ENCODE assay signal across 32 mouse cellular contexts in genomic region chr5:23464743-23465142, GRCm38 (mm10).
"Had no signal": no experiment of that assay in that cellular context is flagged by ENCODE, and none has a peak within 500 bp of the region (broad histone marks: within the 10 kb centered on the region; RNA-seq: fewer than 3 reads in every experiment).

No protein-coding gene starts in this region.

- ATAC-seq: liver, embryonic 12.5 days; liver, postnatal 0 days; lung, postnatal 0 days; midbrain, embryonic 13.5 days; midbrain, embryonic 15.5 days; midbrain, embryonic 16.5 days had no signal

- H3K27ac ChIP-seq: limb, embryonic 10.5 days; limb, embryonic 12.5 days; limb, embryonic 13.5 days; limb, embryonic 15.5 days; liver, embryonic 12.5 days; liver, embryonic 13.5 days; liver, embryonic 14.5 days; liver, embryonic 15.5 days; lung, embryonic 15.5 days; macrophage; midbrain, embryonic 10.5 days; midbrain, embryonic 12.5 days; midbrain, embryonic 13.5 days; midbrain, embryonic 15.5 days; neural tube, embryonic 12.5 days had no signal

- H3K9ac ChIP-seq: limb, embryonic 12.5 days; limb, embryonic 13.5 days; limb, embryonic 15.5 days; liver, embryonic 12.5 days; liver, embryonic 13.5 days; liver, embryonic 14.5 days; liver, embryonic 15.5 days; liver, postnatal 0 days; lung, embryonic 14.5 days; lung, embryonic 15.5 days; midbrain, embryonic 12.5 days; midbrain, embryonic 13.5 days; midbrain, embryonic 15.5 days; neural tube, embryonic 12.5 days had no signal

- H3K4me2 ChIP-seq: limb, embryonic 12.5 days; limb, embryonic 13.5 days; limb, embryonic 15.5 days; liver, embryonic 11.5 days; liver, embryonic 12.5 days; liver, embryonic 13.5 days; liver, embryonic 15.5 days; lung, embryonic 14.5 days; lung, embryonic 15.5 days; midbrain, embryonic 11.5 days; midbrain, embryonic 12.5 days; midbrain, embryonic 13.5 days; midbrain, embryonic 15.5 days; neural tube, embryonic 12.5 days had no signal

- H3K4me1 ChIP-seq: limb, embryonic 10.5 days; limb, embryonic 12.5 days; limb, embryonic 15.5 days; lung, embryonic 15.5 days; midbrain, embryonic 10.5 days; midbrain, embryonic 12.5 days; midbrain, embryonic 13.5 days; midbrain, embryonic 15.5 days; neural tube, embryonic 12.5 days had no signal

- DNase-seq: left cerebral cortex, postnatal 4 days; liver; liver, embryonic 13.5 days; liver, postnatal 0 days; lung, adult 18-20 months; lung, adult 2 months; lung, embryonic 14.5 days; lung, postnatal 10 days; lung, postnatal 14 days; lung, postnatal 36 days; lung, postnatal 4 days; midbrain, embryonic 14.5 days had no signal

- H3K9me3 ChIP-seq: limb, embryonic 10.5 days; limb, embryonic 12.5 days; limb, embryonic 13.5 days; limb, embryonic 15.5 days; liver, embryonic 12.5 days; liver, embryonic 13.5 days; liver, embryonic 15.5 days; lung, embryonic 15.5 days; megakaryocyte, embryonic 14.5 days; midbrain, embryonic 10.5 days; midbrain, embryonic 12.5 days; midbrain, embryonic 13.5 days; midbrain, embryonic 15.5 days; neural tube, embryonic 12.5 days had no signal

- H3K4me3 ChIP-seq: limb, embryonic 10.5 days; limb, embryonic 12.5 days; limb, embryonic 13.5 days; limb, embryonic 15.5 days; liver, embryonic 12.5 days; liver, embryonic 13.5 days; liver, embryonic 15.5 days; lung, embryonic 15.5 days; megakaryocyte, embryonic 14.5 days; midbrain, embryonic 10.5 days; midbrain, embryonic 12.5 days; midbrain, embryonic 13.5 days; midbrain, embryonic 15.5 days; myocyte; neural tube, embryonic 12.5 days had no signal

- H3K27me3 ChIP-seq: limb, embryonic 12.5 days; limb, embryonic 13.5 days; limb, embryonic 15.5 days; liver, embryonic 12.5 days; liver, embryonic 13.5 days; liver, embryonic 15.5 days; lung, embryonic 15.5 days; megakaryocyte, embryonic 14.5 days; midbrain, embryonic 12.5 days; midbrain, embryonic 13.5 days; midbrain, embryonic 15.5 days; neural tube, embryonic 12.5 days had no signal
